Mouse (Mus musculus): ENCODE results near the gene Rpl37. TPM values are rescaled to one million over a fixed set of nuclear protein-coding genes. Genes with fewer than 3 reads are reported as not detected.

Rpl37 gene
- 409 and 410 TPM in 2 replicates for polyA plus RNA-seq (2015; fragmentation: Nextera tagmentation; extraction: Ambion mirVana)

GRCm38 (mm10) chr15:5116270-5117030 lies at the start of gene Rpl37:
Rpl37 (plus strand) TSS chr15:5116645.
- ATAC-seq: peak; percentile 99
- WGBS: 0% methylated on average over 55 of the region's 55 CpGs
- peaks cover 32% of the 10 kb centered on the region for H3K36me3 ChIP-seq
- peak within 1 kb of the TSS; percentile 96 for H3K9ac ChIP-seq (replicated peaks)
- no peaks in the 10 kb centered on the region for H3K9me3 ChIP-seq
- H3K4me2 ChIP-seq (replicated peaks): peak within 1 kb of the TSS; percentile 85
- H3K4me3 ChIP-seq (replicated peaks): peak within 1 kb of the TSS; percentile 95
- peaks cover 18% of the 10 kb centered on the region for H3K4me1 ChIP-seq (replicated peaks)
- no peaks in the 10 kb centered on the region for H3K27me3 ChIP-seq
- peak within 1 kb of the TSS; percentile 88 for H3K27ac ChIP-seq

GRCm38 (mm10) chr15:5068801-5069518 lies 47.5 kb upstream of the Rpl37 start:
- Histone ChIP-seq H3K4me2 (replicated peaks) (no peak overlapping the region), H3K4me1 (replicated peaks) (no peaks in the 10 kb centered on the region), H3K27me3 (no peaks in the 10 kb centered on the region), H3K36me3 (no peaks in the 10 kb centered on the region), H3K9me3 (no peaks in the 10 kb centered on the region), H3K4me3 (replicated peaks) (no peak overlapping the region), H3K9ac (replicated peaks) (no peak overlapping the region), H3K27ac (no peak overlapping the region)
- WGBS: 62% methylated on average over 15 of the region's 15 CpGs
- peak; percentile 73; the same call in 1 of the 2 replicates for ATAC-seq

GRCm38 (mm10) chr15:5081235-5081634 lies 35.2 kb upstream of the Rpl37 start:
- WGBS: 80% methylated on average over 1 of the region's 1 CpGs
- Histone ChIP-seq H3K4me2 (replicated peaks) (no peak overlapping the region), H3K9me3 (no peaks in the 10 kb centered on the region), H3K4me3 (replicated peaks) (no peak overlapping the region), H3K36me3 (no peaks in the 10 kb centered on the region), H3K27ac (no peak overlapping the region), H3K4me1 (replicated peaks) (no peaks in the 10 kb centered on the region), H3K9ac (replicated peaks) (no peak overlapping the region), H3K27me3 (no peaks in the 10 kb centered on the region)
- ATAC-seq: no peak

- 19% methylated on average over 2 of the region's 2 CpGs for WGBS
- Histone ChIP-seq H3K4me1 (replicated peaks) (no peaks in the 10 kb centered on the region), H3K4me3 (replicated peaks) (no peak overlapping the region), H3K27me3 (no peaks in the 10 kb centered on the region), H3K9me3 (no peaks in the 10 kb centered on the region), H3K4me2 (replicated peaks) (no peak overlapping the region), H3K9ac (replicated peaks) (no peak overlapping the region), H3K36me3 (no peaks in the 10 kb centered on the region), H3K27ac (no peak overlapping the region)
- no peak for ATAC-seq
Measured at GRCm38 (mm10) chr15:5086162-5086561, 30.3 kb upstream of the Rpl37 start.

- WGBS: 67% methylated on average over 7 of the region's 7 CpGs
- Histone ChIP-seq H3K4me3 (replicated peaks) (no peak overlapping the region), H3K9ac (replicated peaks) (no peak overlapping the region), H3K9me3 (no peaks in the 10 kb centered on the region), H3K27me3 (no peaks in the 10 kb centered on the region), H3K4me2 (replicated peaks) (no peak overlapping the region), H3K4me1 (replicated peaks) (no peaks in the 10 kb centered on the region), H3K36me3 (no peaks in the 10 kb centered on the region), H3K27ac (peak overlapping the region; percentile 56; the same call in 1 of the 2 replicates)
- ATAC-seq: peak; percentile 86
Measured at GRCm38 (mm10) chr15:5088850-5089608, 27.4 kb upstream of the Rpl37 start.

- H3K9me3 ChIP-seq: 0 out of 2 replicates have a peak, but pooled peaks cover 2% of the 10 kb centered on the region
- H3K27me3 ChIP-seq: no peaks in the 10 kb centered on the region
- ATAC-seq: no peak
- H3K4me3 ChIP-seq (replicated peaks): no peak overlapping the region
- H3K4me1 ChIP-seq (replicated peaks): no peaks in the 10 kb centered on the region
- WGBS: 94% methylated on average over 10 of the region's 10 CpGs
- no peak overlapping the region for H3K9ac ChIP-seq (replicated peaks)
- no peak overlapping the region for H3K4me2 ChIP-seq (replicated peaks)
- no peak overlapping the region for H3K27ac ChIP-seq
- H3K36me3 ChIP-seq: no peaks in the 10 kb centered on the region
Measured at GRCm38 (mm10) chr15:5090131-5090530, 26.3 kb upstream of the Rpl37 start.

GRCm38 (mm10) chr15:5095534-5096301 lies 20.7 kb upstream of the Rpl37 start:
- Histone ChIP-seq H3K36me3 (no peaks in the 10 kb centered on the region), H3K9ac (replicated peaks) (no peak overlapping the region), H3K27me3 (no peaks in the 10 kb centered on the region), H3K4me2 (replicated peaks) (no peak overlapping the region), H3K4me3 (replicated peaks) (no peak overlapping the region), H3K9me3 (0 out of 2 replicates have a peak, but pooled peaks cover 6% of the 10 kb centered on the region), H3K27ac (no peak overlapping the region), H3K4me1 (replicated peaks) (no peaks in the 10 kb centered on the region)
- no peak for ATAC-seq
- WGBS: 93% methylated on average over 11 of the region's 11 CpGs

GRCm38 (mm10) chr15:5097376-5097775 lies 19.1 kb upstream of the Rpl37 start:
- Histone ChIP-seq H3K4me2 (replicated peaks) (no peak overlapping the region), H3K4me1 (replicated peaks) (no peaks in the 10 kb centered on the region), H3K27me3 (no peaks in the 10 kb centered on the region), H3K9me3 (0 out of 2 replicates have a peak, but pooled peaks cover 6% of the 10 kb centered on the region), H3K4me3 (replicated peaks) (no peak overlapping the region), H3K9ac (replicated peaks) (no peak overlapping the region), H3K36me3 (no peaks in the 10 kb centered on the region), H3K27ac (no peak overlapping the region)
- 87% methylated on average over 1 of the region's 1 CpGs for WGBS
- ATAC-seq: no peak

- no peak overlapping the region for H3K9ac ChIP-seq (replicated peaks)
- H3K27me3 ChIP-seq: no peaks in the 10 kb centered on the region
- WGBS: 92% methylated on average over 4 of the region's 4 CpGs
- no peaks in the 10 kb centered on the region for H3K36me3 ChIP-seq
- no peak overlapping the region for H3K4me3 ChIP-seq (replicated peaks)
- no peaks in the 10 kb centered on the region for H3K9me3 ChIP-seq
- H3K4me1 ChIP-seq (replicated peaks): no peaks in the 10 kb centered on the region
- H3K27ac ChIP-seq: no peak overlapping the region
- no peak for ATAC-seq
- H3K4me2 ChIP-seq (replicated peaks): no peak overlapping the region
Measured at GRCm38 (mm10) chr15:5102312-5102711, 14.1 kb upstream of the Rpl37 start.

GRCm38 (mm10) chr15:5105891-5106290 lies 10.6 kb upstream of the Rpl37 start:
- H3K27ac ChIP-seq: no peak overlapping the region
- no peak overlapping the region for H3K9ac ChIP-seq (replicated peaks)
- H3K4me3 ChIP-seq (replicated peaks): no peak overlapping the region
- no peaks in the 10 kb centered on the region for H3K27me3 ChIP-seq
- H3K9me3 ChIP-seq: no peaks in the 10 kb centered on the region
- WGBS: 80% methylated on average over 6 of the region's 6 CpGs
- peak; percentile 11; the same call in 1 of the 2 replicates for ATAC-seq
- H3K4me2 ChIP-seq (replicated peaks): no peak overlapping the region
- H3K4me1 ChIP-seq (replicated peaks): no peaks in the 10 kb centered on the region
- no peaks in the 10 kb centered on the region for H3K36me3 ChIP-seq

GRCm38 (mm10) chr15:5106293-5106692 lies 10.2 kb upstream of the Rpl37 start:
- H3K9me3 ChIP-seq: no peaks in the 10 kb centered on the region
- H3K27ac ChIP-seq: no peak overlapping the region
- no peaks in the 10 kb centered on the region for H3K36me3 ChIP-seq
- H3K9ac ChIP-seq (replicated peaks): no peak overlapping the region
- 57% methylated on average over 2 of the region's 2 CpGs for WGBS
- H3K4me1 ChIP-seq (replicated peaks): no peaks in the 10 kb centered on the region
- H3K4me3 ChIP-seq (replicated peaks): no peak overlapping the region
- ATAC-seq: peak; percentile 62; the same call in 1 of the 2 replicates
- no peaks in the 10 kb centered on the region for H3K27me3 ChIP-seq
- no peak overlapping the region for H3K4me2 ChIP-seq (replicated peaks)
